Mouse (Mus musculus): ENCODE results near the gene Cacna1e.

GRCm38 (mm10) chr1:154823098-154823497 lies 61.2 kb downstream of the Cacna1e start:
- TF ChIP-seq POLR2A (IDR thresholded peaks at IDR 0.05; ENCODE audit: extremely low read depth, insufficient read depth, low read length) (no peak), CTCF (IDR thresholded peaks at IDR 0.05; ENCODE audit: extremely low read depth, insufficient read depth, low read length) (no peak)
